ENCODE assay signal across 20 mouse cellular contexts in the genomic region with DNA sequence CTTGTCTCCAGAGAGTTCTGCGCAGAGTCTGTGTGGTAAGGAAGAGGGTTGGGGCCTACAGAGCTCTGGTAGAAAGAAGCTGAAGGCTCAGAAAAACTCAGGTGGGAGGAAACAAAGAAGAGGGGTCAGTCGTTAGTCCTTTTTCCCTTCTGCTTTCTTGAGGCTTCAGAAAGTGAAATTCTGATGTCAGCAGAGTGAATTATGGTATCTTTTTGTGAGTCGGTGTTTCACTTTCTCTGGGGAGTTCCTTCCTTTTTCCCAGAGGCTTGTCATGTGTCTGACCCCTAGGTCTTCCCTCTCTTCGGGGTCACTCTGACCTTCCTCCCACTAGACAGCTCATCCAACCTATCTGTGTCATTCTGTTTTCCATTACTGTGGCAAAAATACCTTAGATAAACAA.
A peak's percentile ranks its signal among the peaks of the same experiment; 100 is the strongest.
DNase-seq lines count a peak whose midpoint lies in the region; ATAC-seq and TF ChIP-seq lines count a peak whose summit lies in the region.
"Had no signal": no experiment of that assay in that cellular context is flagged by ENCODE, and none has a peak within 500 bp of the region (broad histone marks: within the 10 kb centered on the region; RNA-seq: fewer than 3 reads in every experiment).

No protein-coding gene starts in this region.

- no peaks in the 10 kb centered on the region for H3K36me3 ChIP-seq in liver, adult 2 months (ENCODE audit: control insufficient read depth, insufficient read depth, low read length)
- H3K36me3 ChIP-seq in liver, embryonic 12.5 days: no peaks in the 10 kb centered on the region
- H3K36me3 ChIP-seq: embryonic facial prominence, embryonic 15.5 days; forebrain, embryonic 10.5 days; heart, embryonic 12.5 days; hindbrain, embryonic 15.5 days had no signal

- 60% methylated on average over 4 of the region's 4 CpGs for WGBS in liver, adult 2 months
- 38% methylated on average over 4 of the region's 4 CpGs for WGBS in liver, embryonic 12.5 days (ENCODE audit: insufficient replicate concordance)

- DNase-seq in liver, adult 2 months (ENCODE audit: extremely low read depth, low read depth, low spot score): peak; percentile 30
- DNase-seq in cerebellum, adult 9-10 months: no peak
- DNase-seq in cerebellum, adult 18-20 months: no peak
- no peak for DNase-seq in testis, postnatal 10 days (ENCODE audit: low spot score)
- DNase-seq: adrenal gland, adult 2 months; adrenal gland, postnatal 25 days; cerebellum, adult 11 months; cerebellum, adult 9-11 months; embryo, embryonic 11 days; gastrocnemius, postnatal 36 days; heart, adult 2 months had no signal

- H3K4me2 ChIP-seq in liver, embryonic 12.5 days: no peak overlapping the region
- H3K4me2 ChIP-seq: embryonic facial prominence, embryonic 15.5 days; heart, embryonic 12.5 days; hindbrain, embryonic 15.5 days had no signal

- no peak for ATAC-seq in liver, embryonic 12.5 days
- peak; percentile 52 for ATAC-seq in common myeloid progenitor, adult 5-6 weeks (replicated peaks; ENCODE audit: low read depth, poor library complexity, severe bottlenecking)
- peak; percentile 33 for ATAC-seq in megakaryocyte, adult 5-6 weeks (ENCODE audit: poor library complexity, severe bottlenecking)
- ATAC-seq: forebrain, embryonic 14.5 days had no signal

- no peaks in the 10 kb centered on the region for H3K79me2 ChIP-seq in liver, adult 2 months (ENCODE audit: control insufficient read depth, insufficient read depth, low read length)

- H3K27me3 ChIP-seq in liver, adult 2 months (ENCODE audit: control insufficient read depth, insufficient read depth, low read length): no peaks in the 10 kb centered on the region
- no peaks in the 10 kb centered on the region for H3K27me3 ChIP-seq in liver, embryonic 12.5 days (replicated peaks)
- H3K27me3 ChIP-seq: embryonic facial prominence, embryonic 15.5 days; heart, embryonic 12.5 days; hindbrain, embryonic 15.5 days had no signal

- no peak for TF ChIP-seq POLR2A in liver, adult 2 months (IDR thresholded peaks at IDR 0.05; ENCODE audit: extremely low read depth, insufficient read depth, low read length)

- no peak overlapping the region for H3K9ac ChIP-seq in liver, adult 2 months (ENCODE audit: low read depth, low read length)
- no peak overlapping the region for H3K9ac ChIP-seq in liver, embryonic 12.5 days
- H3K9ac ChIP-seq: embryonic facial prominence, embryonic 15.5 days; heart, embryonic 12.5 days; hindbrain, embryonic 15.5 days had no signal

- TF ChIP-seq CTCF in liver, adult 2 months (IDR thresholded peaks at IDR 0.05; ENCODE audit: low read depth, low read length): no peak

- H3K4me3 ChIP-seq in liver, adult 2 months (ENCODE audit: insufficient read depth, low read depth, low read length): no peak overlapping the region
- no peak overlapping the region for H3K4me3 ChIP-seq in liver, embryonic 12.5 days
- H3K4me3 ChIP-seq: embryonic facial prominence, embryonic 15.5 days; erythroblast, embryonic 14.5 days; forebrain, embryonic 10.5 days; heart, adult 2 months; heart, embryonic 12.5 days; hindbrain, embryonic 15.5 days had no signal

- no peaks in the 10 kb centered on the region for H3K4me1 ChIP-seq in liver, adult 2 months (ENCODE audit: control insufficient read depth, insufficient read depth, low read length)
- no peaks in the 10 kb centered on the region for H3K4me1 ChIP-seq in liver, embryonic 12.5 days
- H3K4me1 ChIP-seq: embryonic facial prominence, embryonic 15.5 days; forebrain, embryonic 10.5 days; heart, embryonic 12.5 days; hindbrain, embryonic 15.5 days had no signal

- no peak overlapping the region for H3K27ac ChIP-seq in liver, adult 2 months (replicated peaks; ENCODE audit: insufficient read depth, low read depth, low read length)
- H3K27ac ChIP-seq in liver, embryonic 12.5 days: no peak overlapping the region
- H3K27ac ChIP-seq: embryonic facial prominence, embryonic 15.5 days; forebrain, embryonic 10.5 days; heart, adult 2 months; hindbrain, embryonic 15.5 days had no signal

- no peaks in the 10 kb centered on the region for H3K9me3 ChIP-seq in liver, embryonic 12.5 days (replicated peaks)
- H3K9me3 ChIP-seq: embryonic facial prominence, embryonic 15.5 days; forebrain, embryonic 10.5 days; heart, embryonic 12.5 days; hindbrain, embryonic 15.5 days had no signal
